Mouse (Mus musculus) left cerebral cortex, adult 2 months (tissue): ENCODE measurements at regions not wholly inside any gene's neighbourhood (a gene's known extent, or its start where the extent isn't known, plus 50 kb on each side); places are given as distances from the start of the nearest gene placed in this dataset.

ENCODE experiments used
- DNase-seq, 2 experiments: peaks; one replicate each; pipeline ENCODE4 v3.0.0; 2021 to 2022; ENCODE audit warnings: low spot score in 2 of 2, mixed read lengths in 1 of 2; ENCODE audit errors: extremely low spot score in 1 of 2
- H3K27ac ChIP-seq: fragments of 200-600 bp; 2 replicates; pipeline ENCODE4 v1.8.1; 2022
- H3K4me3 ChIP-seq: fragments of 200-600 bp; 2 replicates; pipeline ENCODE4 v1.8.1; 2022
- CTCF ChIP-seq: fragments of 200-600 bp; IDR thresholded peaks from 2 replicates; pipeline ENCODE4 v1.8.1; 2022; ENCODE audit warnings: antibody characterized with exemption, mild to moderate bottlenecking, moderate library complexity
- intact Hi-C: fragments of 180-260 bp; cut with DNase I; formaldehyde crosslinking; loops from one replicate; pipeline ENCODE4 v1.15.1; 2025

GRCm38 (mm10) chr4:105335872-105336271, 178.7 kb downstream of the Plpp3 start:
- no peak for DNase-seq
- Histone ChIP-seq H3K4me3 (no peak overlapping the region), H3K27ac (no peak overlapping the region)
- intact Hi-C loops: no loop called here
- TF ChIP-seq CTCF: no peak

- no peak for TF ChIP-seq CTCF
- no peak overlapping the region for H3K4me3 ChIP-seq
- no peak for DNase-seq
- no peak overlapping the region for H3K27ac ChIP-seq
- intact Hi-C loops: no loop called here
Observed at GRCm38 (mm10) chr4:105336557-105336956, 179.4 kb downstream of the Plpp3 start.

GRCm38 (mm10) chr4:105338131-105338530, 181.0 kb downstream of the Plpp3 start:
- DNase-seq: no peak
- no peak overlapping the region for H3K4me3 ChIP-seq
- no peak for TF ChIP-seq CTCF
- H3K27ac ChIP-seq: no peak overlapping the region
- intact Hi-C loops: no loop called here

GRCm38 (mm10) chr4:105338861-105339260, 181.7 kb downstream of the Plpp3 start:
- DNase-seq: peak; percentile 10 to 13
- no peak overlapping the region for H3K4me3 ChIP-seq
- TF ChIP-seq CTCF: no peak
- intact Hi-C loops: no loop called here
- no peak overlapping the region for H3K27ac ChIP-seq

GRCm38 (mm10) chr4:105341274-105341673, 184.1 kb downstream of the Plpp3 start:
- intact Hi-C loops: no loop called here
- TF ChIP-seq CTCF: no peak
- DNase-seq: no peak
- H3K27ac ChIP-seq: no peak overlapping the region
- H3K4me3 ChIP-seq: no peak overlapping the region

- no peak for DNase-seq
- no peak for TF ChIP-seq CTCF
- no peak overlapping the region for H3K27ac ChIP-seq
- intact Hi-C loops: no loop called here
- no peak overlapping the region for H3K4me3 ChIP-seq
Observed at GRCm38 (mm10) chr4:105346846-105347245, 189.7 kb downstream of the Plpp3 start.

GRCm38 (mm10) chr4:105347911-105348310, 190.8 kb downstream of the Plpp3 start:
- no peak overlapping the region for H3K4me3 ChIP-seq
- no peak for TF ChIP-seq CTCF
- intact Hi-C loops: no loop called here
- no peak overlapping the region for H3K27ac ChIP-seq
- no peak for DNase-seq

- Histone ChIP-seq H3K4me3 (no peak overlapping the region), H3K27ac (no peak overlapping the region)
- intact Hi-C loops: no loop called here
- TF ChIP-seq CTCF: no peak
- no peak for DNase-seq
Observed at GRCm38 (mm10) chr4:105349316-105350207, 192.4 kb downstream of the Plpp3 start.

- intact Hi-C loops: no loop called here
- H3K27ac ChIP-seq: no peak overlapping the region
- DNase-seq: no peak
Observed at GRCm38 (mm10) chr4:105352342-105352741, 195.2 kb downstream of the Plpp3 start.

GRCm38 (mm10) chr4:105352953-105353352, 195.8 kb downstream of the Plpp3 start:
- no peak for DNase-seq
- Histone ChIP-seq H3K4me3 (no peak overlapping the region), H3K27ac (no peak overlapping the region)
- intact Hi-C loops: no loop called here
- no peak for TF ChIP-seq CTCF

More at GRCm38 (mm10) chr4:105352342-105352741, 195.2 kb downstream of the Plpp3 start:
- no peak overlapping the region for H3K4me3 ChIP-seq
- TF ChIP-seq CTCF: peak; percentile 2

GRCm38 (mm10) chr4:105354097-105354496, 196.9 kb downstream of the Plpp3 start:
- no peak for TF ChIP-seq CTCF
- Histone ChIP-seq H3K27ac (no peak overlapping the region), H3K4me3 (no peak overlapping the region)
- intact Hi-C loops: no loop called here
- DNase-seq: no peak

GRCm38 (mm10) chr4:105356616-105357015, 199.5 kb downstream of the Plpp3 start:
- no peak for TF ChIP-seq CTCF
- DNase-seq: no peak
- intact Hi-C loops: no loop called here
- no peak overlapping the region for H3K27ac ChIP-seq
- no peak overlapping the region for H3K4me3 ChIP-seq

GRCm38 (mm10) chr4:105358725-105359124, 201.6 kb downstream of the Plpp3 start:
- intact Hi-C loops: no loop called here
- no peak for DNase-seq
- no peak for TF ChIP-seq CTCF
- H3K4me3 ChIP-seq: no peak overlapping the region
- no peak overlapping the region for H3K27ac ChIP-seq
